Mouse (Mus musculus) stomach, postnatal 0 days (tissue): ENCODE measurements around the gene Gtf2f2.

Experiments used
- CTCF ChIP-seq: IDR thresholded peaks from 2 replicates; pipeline ENCODE4 v1.5.1; 2016; ENCODE audit warnings: antibody characterized with exemption, low read depth, mild to moderate bottlenecking, moderate library complexity
- EP300 ChIP-seq: optimal IDR thresholded peaks from 2 replicates; pipeline ENCODE3; 2016; ENCODE audit warnings: antibody characterized with exemption

DNA sequence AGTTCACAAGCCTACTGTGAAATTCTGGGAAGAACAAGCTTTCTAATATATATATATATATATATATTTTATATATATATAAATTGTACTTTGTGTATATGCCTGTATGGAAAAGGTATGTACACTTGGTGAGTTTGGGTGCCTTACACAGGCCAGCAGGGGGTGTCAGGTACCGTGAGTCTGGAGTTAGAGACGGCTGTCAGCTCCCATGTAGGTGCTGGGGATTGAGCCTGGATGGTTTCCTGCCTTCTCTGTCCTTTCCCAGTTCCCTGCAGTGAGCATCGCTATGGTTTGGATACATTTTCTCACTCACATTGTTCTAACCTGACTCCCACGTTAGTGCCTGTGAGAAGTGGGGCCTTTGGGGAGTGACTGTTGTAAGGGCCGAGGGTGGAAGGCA lies 127.3 kb downstream of the Gtf2f2 start:
- TF ChIP-seq CTCF: peak; percentile 15; the same call in 1 of the 2 replicates
- TF ChIP-seq EP300: no peak
